Mouse (Mus musculus): ENCODE results near the gene Dis3. TPM values are rescaled to one million over a fixed set of nuclear protein-coding genes. Genes with fewer than 3 reads are reported as not detected.

The Dis3 gene
- total RNA-seq, 2 experiments from 2014 or later = 11.9 to 12.0 TPM

Other genes starting within 250 kb of the Dis3 start
- gene Rpl36a-ps1, start 105.5 kb downstream of the Dis3 start, total RNA-seq (2021) = 1 to 10 TPM; 1.1 to 3.7 TPM
- 10 to 100 TPM; 31.9 to 32.1 TPM for gene Mzt1, start 53.6 kb downstream of the Dis3 start, total RNA-seq (2021)
- 1 to 10 TPM; 2.7 to 3.2 TPM for gene Bora, start 53.5 kb downstream of the Dis3 start, total RNA-seq (2021)
- 1 to 10 TPM; 7.3 to 9.0 TPM for gene Pibf1, start 346 bp downstream of the Dis3 start, total RNA-seq (2021)
- gene Klf5, start 198.9 kb upstream of the Dis3 start, total RNA-seq (2021) = 1 to 10 TPM; 1.2 to 1.6 TPM